Mouse (Mus musculus) NIH3T3 (cell line): ENCODE measurements around the gene Prkacb.

Source experiments
- DNase-seq: peaks from one replicate; pipeline ENCODE4 v3.0.0-alpha.2; 2012; ENCODE audit warnings: low read depth

Prkacb gene

GRCm38 (mm10) chr3:146719696-146720095 lies 93.1 kb downstream of the Prkacb start:
- no peak for DNase-seq

GRCm38 (mm10) chr3:146718251-146718650 lies 94.5 kb downstream of the Prkacb start:
- no peak for DNase-seq

- DNase-seq: no peak
Observed at GRCm38 (mm10) chr3:146712305-146712704, 100.5 kb downstream of the Prkacb start.

GRCm38 (mm10) chr3:146711559-146711958 lies 101.2 kb downstream of the Prkacb start:
- DNase-seq: no peak

- DNase-seq: no peak
Observed at GRCm38 (mm10) chr3:146711084-146711483, 101.7 kb downstream of the Prkacb start.

- DNase-seq: no peak
Observed at GRCm38 (mm10) chr3:146709086-146709485, 103.7 kb downstream of the Prkacb start.

- no peak for DNase-seq
Observed at GRCm38 (mm10) chr3:146708381-146708780, 104.4 kb downstream of the Prkacb start.

GRCm38 (mm10) chr3:146704099-146704498 lies 108.7 kb downstream of the Prkacb start:
- peak; percentile 40 for DNase-seq

- no peak for DNase-seq
Observed at GRCm38 (mm10) chr3:146700051-146700450, 112.7 kb downstream of the Prkacb start.

GRCm38 (mm10) chr3:146698982-146699381 lies 113.8 kb downstream of the Prkacb start:
- DNase-seq: no peak

GRCm38 (mm10) chr3:146692547-146692946 lies 120.2 kb downstream of the Prkacb start:
- no peak for DNase-seq

- no peak for DNase-seq
Observed at GRCm38 (mm10) chr3:146687121-146687725, 125.6 kb downstream of the Prkacb start.

GRCm38 (mm10) chr3:146686428-146686827 lies 126.4 kb downstream of the Prkacb start:
- DNase-seq: no peak

- DNase-seq: no peak
Observed at GRCm38 (mm10) chr3:146684811-146685675, 127.7 kb downstream of the Prkacb start, which contains the start of gene Samd13. TSS of gene Samd13 (minus strand) at chr3:146685592.

- DNase-seq: no peak
Observed at GRCm38 (mm10) chr3:146683095-146683494, 129.7 kb downstream of the Prkacb start.

- no peak for DNase-seq
Observed at GRCm38 (mm10) chr3:146682140-146682651, 130.6 kb downstream of the Prkacb start.

- no peak for DNase-seq
Observed at GRCm38 (mm10) chr3:146681696-146682095, 131.1 kb downstream of the Prkacb start.

GRCm38 (mm10) chr3:146680625-146681024 lies 132.2 kb downstream of the Prkacb start:
- DNase-seq: no peak

- DNase-seq: no peak
Observed at GRCm38 (mm10) chr3:146679646-146680045, 133.1 kb downstream of the Prkacb start.
